Mouse (Mus musculus) erythroid progenitor cell, adult 5-6 weeks (primary cell): ENCODE measurements around the gene Zfand4. TPM values are rescaled to one million over a fixed set of nuclear protein-coding genes. Genes with fewer than 3 reads are reported as not detected.

Experiments used
- ATAC-seq: replicated peaks from 2 replicates; pipeline ENCODE4 v1.8.0; 2016; ENCODE audit warnings: moderate number of reproducible peaks, mild to moderate bottlenecking, moderate TSS enrichment, inconsistent platforms; ENCODE audit not compliant: poor library complexity, low FRiP score, severe bottlenecking
- total RNA-seq, 2 experiments: library from RNA; stranded (forward) in 1 of 2; stranded (reverse) in 1 of 2; fragments of 150-400 nt in 1 of 2; fragments of 186-747, 209-891 nt in 1 of 2; gene quantifications; 2 replicates each; pipeline versions ENCODE4 v1.2.3 to v1.2.4; 2015 to 2017; ENCODE audit warnings: low replicate concordance in 2 of 2

Gene Zfand4
- total RNA-seq, 2 experiments from 2014 or later, result 5.0 to 10.0 TPM

DNA sequence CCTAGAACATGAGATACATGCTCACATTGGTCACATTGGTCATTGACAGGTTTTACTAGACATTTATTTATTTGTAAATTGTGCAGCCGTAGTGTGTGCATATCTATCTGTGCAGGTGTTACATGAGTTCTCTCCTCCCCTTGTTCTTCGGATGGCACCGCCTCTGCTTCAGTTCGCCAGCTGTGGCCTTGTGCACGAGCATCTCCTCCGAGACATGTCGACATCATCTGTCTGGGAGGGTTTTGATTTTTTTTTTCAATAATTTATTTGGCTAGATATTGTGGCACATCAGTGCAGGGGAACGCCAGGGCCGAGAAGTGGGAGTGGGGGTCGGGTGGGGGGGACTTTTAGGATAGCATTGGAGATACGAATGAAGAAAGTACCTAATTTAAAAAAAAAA is 103.9 kb downstream of the Zfand4 start:
- no peak for ATAC-seq

DNA sequence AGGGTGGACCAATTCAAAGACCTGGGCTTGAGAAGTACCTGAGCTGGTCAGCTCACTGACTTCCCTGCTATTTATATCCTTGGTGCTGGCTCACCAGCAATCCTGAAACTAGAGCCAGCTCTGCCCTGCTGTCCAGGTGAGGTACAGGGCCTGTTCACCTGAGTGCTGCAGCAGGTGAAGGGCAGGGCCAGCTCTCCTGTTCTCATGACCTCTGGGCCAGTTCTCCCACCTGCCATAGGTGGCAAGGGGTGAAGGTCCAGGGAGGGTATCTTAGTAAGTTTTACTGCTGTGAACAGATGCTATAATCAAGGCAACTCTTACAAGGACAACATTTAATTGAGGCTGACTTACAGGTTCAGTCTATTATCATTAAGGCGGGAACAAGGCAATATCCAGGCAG is 105.8 kb downstream of the Zfand4 start:
- peak; percentile 47 for ATAC-seq

DNA sequence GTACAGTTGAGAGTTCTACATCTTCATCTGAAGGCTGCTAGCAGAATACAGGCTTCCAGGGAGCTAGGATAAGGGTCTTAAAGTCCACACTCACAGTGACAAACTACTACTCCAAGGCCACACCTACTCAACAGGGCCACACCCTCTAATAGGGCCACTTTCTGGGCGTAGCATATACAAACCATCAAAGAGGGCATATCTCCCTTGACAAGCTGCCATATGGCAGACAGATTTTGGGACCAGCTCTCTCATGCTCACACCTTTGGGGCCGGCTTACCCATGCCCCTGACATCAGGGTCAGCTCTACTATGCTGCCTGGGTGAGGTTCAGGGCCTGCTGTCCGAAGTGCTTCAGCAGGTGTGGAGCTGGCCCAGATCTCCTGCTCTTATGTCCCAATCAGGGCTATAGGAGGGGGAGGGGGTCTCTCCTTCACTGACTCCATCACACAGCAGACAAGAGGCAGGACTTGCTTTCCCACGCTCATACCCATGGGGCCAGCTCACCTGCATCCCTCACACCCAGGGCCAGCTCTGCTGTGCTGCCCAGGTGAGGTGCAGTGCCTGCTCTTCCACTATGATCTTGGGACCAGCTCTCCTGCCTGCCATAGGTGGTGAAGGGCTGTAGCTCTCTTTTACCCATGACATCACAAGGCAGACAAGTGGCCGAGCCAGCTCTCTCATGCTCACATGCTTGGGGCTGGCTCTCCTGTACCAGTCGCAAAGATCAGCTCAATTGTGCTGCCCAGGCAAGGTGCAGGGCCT is 106.4 kb downstream of the Zfand4 start:
- peak; percentile 96 for ATAC-seq

DNA sequence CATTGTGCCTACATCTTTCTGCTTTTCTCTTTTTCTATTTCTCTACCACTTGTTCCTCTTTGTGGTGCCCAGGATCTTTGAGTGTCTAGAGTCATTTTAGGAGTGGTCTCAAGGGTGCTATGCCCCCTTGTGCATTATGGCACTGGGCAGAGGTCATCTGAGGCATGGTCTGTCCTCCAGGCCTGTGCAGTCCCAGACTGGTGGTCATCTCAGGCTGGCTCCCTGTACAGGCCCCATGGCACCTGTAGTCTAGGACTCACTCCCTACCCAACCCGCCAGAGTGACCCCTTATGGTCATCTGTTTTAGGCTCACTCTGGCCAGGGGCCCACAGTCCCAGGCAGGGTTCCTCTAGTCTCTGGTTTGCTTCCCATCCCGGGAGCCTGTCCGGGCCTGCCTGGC is 107.5 kb downstream of the Zfand4 start:
- ATAC-seq, result no peak

DNA sequence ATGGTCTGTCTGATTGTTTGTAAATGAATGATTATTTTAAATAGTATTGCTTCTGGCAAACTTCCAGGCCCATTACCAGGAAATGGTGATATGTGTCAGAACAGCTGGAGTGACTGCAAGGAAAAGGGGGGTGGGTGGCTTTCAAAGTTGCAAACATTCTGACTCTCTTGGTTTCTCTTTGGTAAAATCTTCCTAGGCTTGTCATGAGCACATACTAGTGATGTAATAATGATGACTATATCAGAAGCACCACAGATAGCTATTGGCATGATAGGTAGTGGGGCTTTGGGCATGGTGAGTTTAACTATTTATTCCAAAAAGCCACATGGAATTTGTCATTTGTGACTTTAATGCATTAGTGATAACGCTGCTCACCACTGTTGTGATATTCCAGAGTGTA is 110.1 kb downstream of the Zfand4 start:
- ATAC-seq, result no peak

DNA sequence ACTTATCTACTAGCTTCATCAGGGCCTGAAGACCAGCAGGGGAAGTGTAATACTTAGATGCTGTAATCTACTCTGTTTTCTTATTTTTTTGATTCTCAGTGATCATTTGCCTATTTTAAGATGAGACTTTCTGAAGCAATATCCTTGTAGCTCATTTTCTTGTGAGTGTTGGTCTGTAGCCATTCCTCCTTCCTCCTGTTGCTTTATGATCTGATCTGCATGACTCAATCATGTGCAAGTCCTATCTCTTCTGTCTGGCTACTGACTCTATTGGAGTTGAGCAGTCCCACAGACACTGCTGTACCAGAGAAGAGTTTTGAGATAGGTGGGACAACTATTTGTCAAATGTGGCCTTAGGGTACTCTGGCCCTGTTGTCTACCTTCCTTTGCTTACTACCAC is 110.6 kb downstream of the Zfand4 start:
- ATAC-seq, result no peak

DNA sequence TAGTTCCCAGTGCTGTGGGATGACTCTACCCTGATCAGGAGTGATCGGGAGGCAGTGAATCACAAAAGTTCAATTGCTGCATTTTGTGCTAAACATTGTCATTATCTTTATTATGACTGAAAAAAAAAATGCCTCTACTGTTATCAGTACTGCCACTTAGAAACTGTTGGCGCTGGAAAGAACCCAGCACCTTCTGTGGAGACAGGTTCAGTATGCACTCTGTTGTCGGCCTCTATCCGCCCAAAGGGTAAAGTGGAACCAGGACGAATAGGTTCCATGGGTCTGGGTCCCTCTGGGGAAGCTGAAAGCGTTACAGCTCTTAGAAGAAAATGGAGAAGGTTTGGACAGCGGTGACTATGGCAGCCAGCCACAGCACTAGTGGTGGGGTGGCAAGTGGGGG is 114.9 kb downstream of the Zfand4 start:
- ATAC-seq, result no peak

Other genes starting within 250 kb of the Zfand4 start
- 10.5 and 12.6 TPM in 2 replicates for gene Tmcc1, start 70.7 kb upstream of the Zfand4 start, total RNA-seq (2015; ENCODE audit: low replicate concordance)
- gene Tmcc1, start 70.7 kb upstream of the Zfand4 start, total RNA-seq (2017; ENCODE audit: low replicate concordance), result 11.0 and 13.5 TPM in 2 replicates
- 12.3 and 18.4 TPM in 2 replicates for gene Washc2, start 56.2 kb upstream of the Zfand4 start, total RNA-seq (2015; ENCODE audit: low replicate concordance)
- 16.5 and 19.1 TPM in 2 replicates for gene Washc2, start 56.2 kb upstream of the Zfand4 start, total RNA-seq (2017; ENCODE audit: low replicate concordance)
- gene March8, start 73.8 kb downstream of the Zfand4 start, total RNA-seq (2015; ENCODE audit: low replicate concordance), result 417 and 504 TPM in 2 replicates
- 368 and 504 TPM in 2 replicates for gene March8, start 73.8 kb downstream of the Zfand4 start, total RNA-seq (2017; ENCODE audit: low replicate concordance)
- gene Alox5, start 197.0 kb downstream of the Zfand4 start, total RNA-seq (2015; ENCODE audit: low replicate concordance), result 15.1 and 20.1 TPM in 2 replicates
- 8.9 and 10.4 TPM in 2 replicates for gene Alox5, start 197.0 kb downstream of the Zfand4 start, total RNA-seq (2017; ENCODE audit: low replicate concordance)
- gene Olfr211, start 224.9 kb downstream of the Zfand4 start, total RNA-seq (2015; ENCODE audit: low replicate concordance), result not detected in 2 replicates
- gene Olfr211, start 224.9 kb downstream of the Zfand4 start, total RNA-seq (2017; ENCODE audit: low replicate concordance), result not detected in 2 replicates
- gene Olfr212, start 242.3 kb downstream of the Zfand4 start, total RNA-seq (2015; ENCODE audit: low replicate concordance), result not detected in 2 replicates
- gene Olfr212, start 242.3 kb downstream of the Zfand4 start, total RNA-seq (2017; ENCODE audit: low replicate concordance), result not detected in 2 replicates